Mouse (Mus musculus) lung, postnatal 0 days (tissue): Measurements from ENCODE around the gene Polr3e. TPM values are rescaled to one million over a fixed set of nuclear protein-coding genes. Genes with fewer than 3 reads are reported as not detected.

Experiments
- ATAC-seq: fragments of 200-750 bp; cut with Nextera tagmentation; 2 replicates; pipeline ENCODE4 v1.8.0; 2017; ENCODE audit warnings: moderate library complexity
- DNase-seq: peaks from one replicate; pipeline ENCODE4 v3.0.0-alpha.2; 2016; ENCODE audit warnings: low spot score
- H3K27ac ChIP-seq: fragments of 300-500 bp; sonication (generic); 2 replicates; pipeline ENCODE4 v1.5.1; 2014; ENCODE audit warnings: antibody characterized with exemption, mild to moderate bottlenecking, low read length, mixed read lengths
- H3K27me3 ChIP-seq: fragments of 300-500 bp; sonication (generic); replicated peaks from 2 replicates; pipeline ENCODE4 v1.6.1; 2014; ENCODE audit warnings: low read length, mixed read lengths; ENCODE audit not compliant: insufficient read depth
- H3K36me3 ChIP-seq: fragments of 300-500 bp; sonication (generic); 2 replicates; pipeline ENCODE4 v1.6.1; 2014; ENCODE audit warnings: low read length, mixed read lengths; ENCODE audit not compliant: insufficient read depth
- H3K4me1 ChIP-seq: fragments of 300-500 bp; sonication (generic); 2 replicates; pipeline ENCODE4 v1.6.1; 2014; ENCODE audit warnings: antibody characterized with exemption, low read depth, low read length, mixed read lengths; ENCODE audit not compliant: insufficient read depth
- H3K4me2 ChIP-seq: fragments of 300-500 bp; sonication (generic); replicated peaks from 2 replicates; pipeline ENCODE4 v1.6.1; 2014; ENCODE audit warnings: low read depth, mild to moderate bottlenecking, low read length, moderate library complexity, mixed read lengths
- H3K4me3 ChIP-seq: fragments of 300-500 bp; sonication (generic); 2 replicates; pipeline ENCODE4 v1.5.1; 2014; ENCODE audit warnings: low read depth, low read length
- H3K9ac ChIP-seq: fragments of 300-500 bp; sonication (generic); replicated peaks from 2 replicates; pipeline ENCODE4 v1.6.1; 2014; ENCODE audit warnings: low read depth, mild to moderate bottlenecking
- H3K9me3 ChIP-seq: fragments of 300-500 bp; sonication (generic); 2 replicates; pipeline ENCODE4 v1.6.1; 2016; ENCODE audit warnings: low read length, mixed read lengths
- CTCF ChIP-seq: IDR thresholded peaks from 2 replicates; pipeline ENCODE4 v1.5.1; 2016; ENCODE audit warnings: antibody characterized with exemption, mild to moderate bottlenecking
- EP300 ChIP-seq: IDR thresholded peaks from 2 replicates; pipeline ENCODE4 v1.6.1; 2016; ENCODE audit warnings: antibody characterized with exemption, mild to moderate bottlenecking, control low read depth
- WGBS: fragments of 180-500 bp; shearing (Covaris S2); extraction: QIAGEN DNeasy Blood & Tissue Kit; methylation state at CpG from one replicate; pipeline ENCODE4 v1.1.7; 2014; 5-methylcytosine and 5-hydroxymethylcytosine counted together
- polyA plus RNA-seq: library from polyadenylated mRNA; unstranded; fragments of >200 nt; fragmentation: Nextera tagmentation; extraction: Ambion mirVana; gene quantifications from 2 replicates; pipeline ENCODE4 v1.2.1, GENCODE M21; 2015

Polr3e gene
- polyA plus RNA-seq, 1 experiment from 2014 or later = 14.6 TPM

DNA sequence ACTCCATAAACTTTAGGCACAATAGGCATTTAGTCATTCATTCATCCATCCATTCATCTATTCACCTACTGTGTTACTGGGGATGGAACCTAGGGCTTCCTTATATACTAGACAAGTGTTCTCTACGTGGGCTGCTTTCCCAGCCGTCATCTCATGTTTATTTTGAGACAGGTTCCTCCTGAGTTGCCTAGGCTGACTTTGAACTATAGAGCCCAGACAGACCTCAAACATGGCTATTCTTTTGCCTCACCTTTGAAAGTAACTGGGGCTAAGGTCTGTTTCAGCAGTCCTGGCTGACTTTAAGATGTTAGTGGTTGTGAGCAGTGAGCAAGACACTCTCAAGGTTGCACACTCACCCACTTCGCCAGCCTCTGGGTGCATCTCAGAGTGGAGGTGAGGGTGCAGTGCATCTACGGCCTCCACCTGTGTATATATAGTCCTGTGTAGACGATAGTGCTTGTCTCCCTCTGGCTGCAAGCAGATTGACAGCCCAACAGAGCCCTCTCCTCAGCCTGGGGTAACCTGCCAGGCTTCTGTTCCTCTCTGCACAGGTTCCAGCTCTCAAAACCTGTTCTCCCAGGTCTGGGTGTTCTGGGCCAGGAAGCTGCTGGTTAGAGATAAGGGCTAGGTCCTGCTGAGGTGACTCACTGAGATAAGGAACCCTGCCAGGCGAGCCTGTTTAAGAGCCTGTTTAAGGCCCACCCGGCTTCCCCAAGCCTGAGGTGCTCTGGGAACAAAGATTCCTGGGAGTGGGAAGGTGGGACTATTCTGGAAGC, 42.6 kb upstream of the Polr3e start:
- 38% methylated on average over 7 of the region's 7 CpGs for WGBS
- peak; percentile 91 for ATAC-seq
- Histone ChIP-seq H3K4me2 (no peak overlapping the region), H3K27me3 (no peaks in the 10 kb centered on the region), H3K36me3 (0 out of 2 replicates have a peak, but pooled peaks cover 3% of the 10 kb centered on the region), H3K4me1 (peaks cover 10% of the 10 kb centered on the region; the same call in 1 of the 2 replicates), H3K4me3 (no peak overlapping the region), H3K9me3 (no peaks in the 10 kb centered on the region), H3K9ac (no peak overlapping the region), H3K27ac (peak overlapping the region; percentile 57)
- peak; percentile 83 for DNase-seq
- peak; percentile 26; the same call in 1 of the 2 replicates for TF ChIP-seq EP300
- TF ChIP-seq CTCF = no peak

DNA sequence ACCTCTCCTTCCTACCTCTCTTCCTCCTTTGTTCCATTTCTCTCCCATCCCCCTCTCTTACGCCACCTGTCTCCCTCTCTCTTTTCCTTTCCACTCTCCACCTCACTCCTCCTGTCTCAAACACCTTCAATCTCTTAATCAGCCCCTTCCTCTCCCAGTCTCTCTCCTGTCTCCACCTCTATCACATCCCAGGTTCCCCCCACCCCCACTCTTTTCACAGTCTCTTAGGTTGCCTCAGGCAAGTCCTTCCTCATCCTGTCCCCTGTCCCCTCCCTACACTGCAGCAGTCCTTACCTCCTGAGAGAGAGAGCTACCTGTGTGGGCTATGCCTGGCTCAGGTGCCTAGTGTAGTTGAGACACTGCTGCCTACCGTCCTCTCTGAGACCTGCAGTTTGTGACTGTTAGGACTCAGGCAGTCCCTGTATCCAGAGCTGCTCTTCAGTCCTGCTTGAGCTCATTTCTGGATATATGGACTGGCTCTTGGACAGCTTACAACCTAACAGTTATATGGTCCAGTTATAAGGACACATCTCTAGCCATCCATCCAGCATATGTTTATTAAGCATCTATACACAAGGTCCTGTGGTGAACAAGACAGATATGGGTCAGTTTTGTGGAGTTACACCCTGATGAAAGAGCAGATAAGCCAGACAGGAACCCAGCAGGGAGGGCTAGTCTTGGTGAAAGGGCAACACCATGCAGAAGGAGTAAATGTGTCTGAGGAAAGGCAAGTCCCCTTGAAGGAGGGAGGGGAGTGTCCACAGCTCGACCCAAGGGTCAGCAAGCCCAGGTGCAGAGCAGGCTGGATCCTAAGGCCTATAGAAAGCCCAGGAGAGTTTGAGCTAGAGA, 41.8 kb upstream of the Polr3e start:
- Histone ChIP-seq H3K9me3 (no peaks in the 10 kb centered on the region), H3K4me1 (peaks cover 2% of the 10 kb centered on the region; the same call in 1 of the 2 replicates), H3K27ac (peak overlapping the region; percentile 57), H3K9ac (no peak overlapping the region), H3K27me3 (no peaks in the 10 kb centered on the region), H3K4me3 (no peak overlapping the region), H3K4me2 (no peak overlapping the region), H3K36me3 (0 out of 2 replicates have a peak, but pooled peaks cover 7% of the 10 kb centered on the region)
- WGBS = 46% methylated on average over 3 of the region's 3 CpGs
- TF ChIP-seq CTCF (peak; percentile 44), EP300 (0 out of 2 replicates have a peak, but pooled peaks have one; percentile 5)
- peak; percentile 70 for DNase-seq
- ATAC-seq = peak; percentile 79

DNA sequence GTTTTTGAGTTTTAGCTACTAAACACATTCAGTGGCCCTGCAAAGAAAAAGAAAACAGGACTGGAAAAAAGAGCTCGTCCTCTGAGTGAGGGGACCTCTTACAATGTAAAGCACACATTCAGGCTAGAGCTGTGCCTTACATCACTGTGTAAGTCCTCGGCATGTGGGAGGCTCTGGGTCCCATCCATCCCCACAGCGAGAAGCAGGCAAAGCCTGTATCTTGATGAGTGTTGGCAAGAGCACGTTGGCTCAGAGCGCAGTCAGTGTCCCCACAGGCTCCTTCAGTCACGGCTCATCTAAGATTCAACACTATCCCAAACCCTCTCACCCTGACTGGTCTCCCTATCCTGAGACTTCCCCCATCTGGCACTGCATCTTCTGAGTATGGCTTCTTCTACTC, 39.3 kb upstream of the Polr3e start:
- Histone ChIP-seq H3K9ac (no peak overlapping the region), H3K4me3 (no peak overlapping the region), H3K4me1 (no peaks in the 10 kb centered on the region), H3K27me3 (no peaks in the 10 kb centered on the region), H3K4me2 (no peak overlapping the region), H3K27ac (no peak overlapping the region), H3K36me3 (0 out of 2 replicates have a peak, but pooled peaks cover 7% of the 10 kb centered on the region), H3K9me3 (no peaks in the 10 kb centered on the region)
- TF ChIP-seq EP300 (no peak), CTCF (no peak)
- WGBS = 64% methylated on average over 6 of the region's 6 CpGs
- ATAC-seq = no peak
- no peak for DNase-seq

DNA sequence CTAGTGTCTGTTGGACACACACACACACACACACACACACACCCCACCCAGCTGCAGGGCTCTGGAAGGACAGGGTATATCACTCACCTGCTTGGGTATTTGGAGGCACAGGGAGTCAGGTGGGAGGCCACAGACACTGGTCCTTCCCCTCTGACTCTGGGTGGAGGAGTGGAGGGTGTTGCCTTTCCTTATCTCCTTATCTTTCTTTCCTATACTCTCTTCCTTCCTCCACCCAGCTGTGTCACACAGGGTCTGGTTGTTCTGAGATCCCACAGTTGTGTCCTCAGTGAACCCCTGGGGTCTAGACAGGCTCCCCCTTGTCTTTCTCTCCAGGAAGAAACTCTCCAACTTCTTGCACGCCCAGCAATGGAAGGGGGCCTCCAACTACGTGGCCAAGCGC, 37.6 kb upstream of the Polr3e start:
- H3K4me2 ChIP-seq = no peak overlapping the region
- H3K9ac ChIP-seq = no peak overlapping the region
- DNase-seq (no peak), ATAC-seq (no peak)
- H3K27ac ChIP-seq = no peak overlapping the region
- no peaks in the 10 kb centered on the region for H3K9me3 ChIP-seq
- H3K4me1 ChIP-seq = no peaks in the 10 kb centered on the region
- TF ChIP-seq EP300 = no peak
- no peak for TF ChIP-seq CTCF
- no peak overlapping the region for H3K4me3 ChIP-seq
- 0 out of 2 replicates have a peak, but pooled peaks cover 12% of the 10 kb centered on the region for H3K36me3 ChIP-seq
- WGBS = 88% methylated on average over 3 of the region's 3 CpGs
- no peaks in the 10 kb centered on the region for H3K27me3 ChIP-seq

DNA sequence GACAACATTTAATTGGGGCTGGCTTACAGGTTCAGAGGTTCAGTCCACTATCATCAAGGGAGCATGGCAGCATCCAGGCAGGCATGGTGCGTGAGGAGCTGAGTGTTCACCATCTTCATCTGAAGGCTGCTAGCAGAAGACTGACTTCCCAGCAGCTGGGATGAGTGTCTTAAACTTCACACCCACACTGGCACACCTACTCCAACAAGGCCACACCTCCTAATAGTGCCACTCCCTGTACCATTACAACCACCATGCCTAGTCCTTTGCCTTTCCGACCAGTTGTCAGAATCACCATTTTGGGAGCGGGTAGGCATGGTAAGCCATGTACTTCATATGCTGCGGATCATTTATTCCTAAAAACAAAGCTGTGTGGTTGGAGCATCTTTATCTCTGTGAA, 36.8 kb upstream of the Polr3e start:
- Histone ChIP-seq H3K4me2 (no peak overlapping the region), H3K9me3 (no peaks in the 10 kb centered on the region), H3K27ac (no peak overlapping the region), H3K4me1 (no peaks in the 10 kb centered on the region), H3K27me3 (no peaks in the 10 kb centered on the region), H3K36me3 (peaks cover 12% of the 10 kb centered on the region; the same call in 1 of the 2 replicates), H3K9ac (no peak overlapping the region), H3K4me3 (no peak overlapping the region)
- WGBS = 97% methylated on average over 4 of the region's 4 CpGs
- DNase-seq = no peak
- TF ChIP-seq EP300 = no peak
- ATAC-seq = no peak

DNA sequence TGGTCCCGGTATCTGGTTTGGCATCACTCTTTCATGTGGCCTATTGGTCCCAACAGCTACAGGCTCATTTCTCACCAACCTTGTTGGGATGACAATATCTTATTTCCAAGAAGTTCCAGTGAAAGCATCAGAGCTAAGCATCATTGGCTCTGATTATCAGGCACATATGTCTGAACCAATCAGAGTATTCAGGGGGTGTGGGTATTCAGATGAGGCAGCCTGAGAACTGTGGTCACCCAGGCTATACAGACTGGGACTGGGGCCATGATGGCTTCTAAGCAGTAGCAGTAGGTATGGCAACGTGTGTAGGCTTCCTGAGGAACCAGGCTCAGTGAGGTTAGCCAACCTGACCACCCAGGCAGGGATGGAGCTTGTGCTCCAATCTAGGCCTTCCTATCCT, 36.1 kb upstream of the Polr3e start:
- WGBS = 64% methylated on average over 2 of the region's 2 CpGs
- ATAC-seq = no peak
- no peaks in the 10 kb centered on the region for H3K4me1 ChIP-seq
- no peak overlapping the region for H3K4me3 ChIP-seq
- DNase-seq = no peak
- TF ChIP-seq CTCF (no peak), EP300 (no peak)
- peaks cover 12% of the 10 kb centered on the region; the same call in 1 of the 2 replicates for H3K36me3 ChIP-seq
- H3K9me3 ChIP-seq = no peaks in the 10 kb centered on the region
- H3K9ac ChIP-seq = no peak overlapping the region
- no peaks in the 10 kb centered on the region for H3K27me3 ChIP-seq
- no peak overlapping the region for H3K4me2 ChIP-seq
- H3K27ac ChIP-seq = no peak overlapping the region
